Mouse (Mus musculus) left cerebral cortex, postnatal 4 days (tissue): Measurements from ENCODE around the gene Slc2a12. TPM values are rescaled to one million over a fixed set of nuclear protein-coding genes. Genes with fewer than 3 reads are reported as not detected.

Source experiments
- DNase-seq: peaks from one replicate; pipeline ENCODE4 v3.0.0-alpha.2; 2022
- intact Hi-C: fragments of 180-260 bp; cut with DNase I; formaldehyde crosslinking; loops from one replicate; pipeline ENCODE4 v1.15.1; 2025
- total RNA-seq, 2 experiments: library from RNA; stranded (reverse); gene quantifications; 2 replicates each; pipeline ENCODE4 v1.2.3; 2021

The Slc2a12 gene
- total RNA-seq, 2 experiments from 2014 or later: 3.9 to 5.3 TPM

GRCm38 (mm10) chr10:22659386-22659725 is 14.5 kb downstream of the Slc2a12 start:
- no peak for DNase-seq
- intact Hi-C loops: no loop called here

GRCm38 (mm10) chr10:22660286-22661000 is 15.6 kb downstream of the Slc2a12 start:
- DNase-seq: no peak
- intact Hi-C loops: no loop called here

- intact Hi-C loops: no loop called here
- no peak for DNase-seq
Measured at GRCm38 (mm10) chr10:22668509-22668908, 23.7 kb downstream of the Slc2a12 start.

GRCm38 (mm10) chr10:22674176-22674575 is 29.4 kb downstream of the Slc2a12 start:
- intact Hi-C loops: no loop called here

GRCm38 (mm10) chr10:22675848-22676630 is 31.2 kb downstream of the Slc2a12 start:
- intact Hi-C loops: no loop called here
- no peak for DNase-seq

More at GRCm38 (mm10) chr10:22674176-22674575, 29.4 kb downstream of the Slc2a12 start:
- DNase-seq: no peak

GRCm38 (mm10) chr10:22696236-22696635 is 51.4 kb downstream of the Slc2a12 start:
- intact Hi-C loops: no loop called here
- no peak for DNase-seq

- intact Hi-C loops: no loop called here
- DNase-seq: no peak
Measured at GRCm38 (mm10) chr10:22696864-22697263, 52.1 kb downstream of the Slc2a12 start.

GRCm38 (mm10) chr10:22698158-22698953 is 53.5 kb downstream of the Slc2a12 start:
- intact Hi-C loops: no loop called here

GRCm38 (mm10) chr10:22699487-22700335 is 54.9 kb downstream of the Slc2a12 start:
- intact Hi-C loops: loop anchor here (10.0 kb wide), 1 partner anchor 95 kb away; no protein-coding TSS in a partner anchor
- no peak for DNase-seq

More at GRCm38 (mm10) chr10:22698158-22698953, 53.5 kb downstream of the Slc2a12 start:
- no peak for DNase-seq

- no peak for DNase-seq
- intact Hi-C loops: loop anchor here (10.0 kb wide), 1 partner anchor 96 kb away; no protein-coding TSS in a partner anchor
Measured at GRCm38 (mm10) chr10:22700773-22701172, 56.0 kb downstream of the Slc2a12 start.

- DNase-seq: no peak
Measured at GRCm38 (mm10) chr10:22701485-22702315, 56.9 kb downstream of the Slc2a12 start.

GRCm38 (mm10) chr10:22703844-22704243 is 59.0 kb downstream of the Slc2a12 start:
- DNase-seq: no peak
- intact Hi-C loops: loop anchor here (10.0 kb wide), 1 partner anchor 99 kb away; no protein-coding TSS in a partner anchor

More at GRCm38 (mm10) chr10:22701485-22702315, 56.9 kb downstream of the Slc2a12 start:
- intact Hi-C loops: loop anchor here (10.0 kb wide), 1 partner anchor 97 kb away; no protein-coding TSS in a partner anchor

GRCm38 (mm10) chr10:22708190-22708843 is 63.5 kb downstream of the Slc2a12 start:
- intact Hi-C loops: loop anchor here (10.0 kb wide), 1 partner anchor 104 kb away; no protein-coding TSS in a partner anchor
- no peak for DNase-seq

GRCm38 (mm10) chr10:22710173-22710777 is 65.5 kb downstream of the Slc2a12 start:
- no peak for DNase-seq
- intact Hi-C loops: no loop called here

GRCm38 (mm10) chr10:22712955-22713354 is 68.1 kb downstream of the Slc2a12 start:
- intact Hi-C loops: no loop called here
- no peak for DNase-seq

GRCm38 (mm10) chr10:22714520-22714919 is 69.7 kb downstream of the Slc2a12 start:
- intact Hi-C loops: no loop called here
- peak; percentile 44 for DNase-seq

GRCm38 (mm10) chr10:22718475-22718874 is 73.7 kb downstream of the Slc2a12 start:
- intact Hi-C loops: no loop called here
- peak; percentile 49 for DNase-seq
